Mouse (Mus musculus) spleen, postnatal 36 days (tissue): ENCODE measurements around the gene Polr3e.

ENCODE experiments used
- DNase-seq, 2 experiments: peaks; one replicate each; pipeline ENCODE4 v3.0.0; 2022; ENCODE audit warnings: low spot score in 2 of 2, mixed read lengths in 1 of 2

The Polr3e gene

GRCm38 (mm10) chr7:120977063-120977462 lies 59.5 kb downstream of the Polr3e start:
- DNase-seq = no peak

GRCm38 (mm10) chr7:120980041-120980440 lies 62.5 kb downstream of the Polr3e start:
- DNase-seq = peak; percentile 55 to 75

- peak; percentile 40 to 56 for DNase-seq
Measured at GRCm38 (mm10) chr7:120980931-120981924, 63.7 kb downstream of the Polr3e start.

GRCm38 (mm10) chr7:120982200-120982841 lies 64.8 kb downstream of the Polr3e start, which contains the start of the genes Cdr2 and Mfsd13b:
Gene Cdr2 (minus strand): TSS chr7:120982312.
Gene Mfsd13b (plus strand): TSS chr7:120982509.
- DNase-seq = peak; percentile 95 to 97

GRCm38 (mm10) chr7:120982968-120983367 lies 65.4 kb downstream of the Polr3e start:
- no peak for DNase-seq

- DNase-seq = no peak
Measured at GRCm38 (mm10) chr7:120991191-120991590, 73.6 kb downstream of the Polr3e start.
